ENCODE assay signal across 22 mouse cellular contexts in genomic region chr17:78444826-78445225, GRCm38 (mm10). TPM values are rescaled to one million over a fixed set of nuclear protein-coding genes. Genes with fewer than 3 reads are reported as not detected.
DNase-seq lines count a peak whose midpoint lies in the region; ATAC-seq and TF ChIP-seq lines count a peak whose summit lies in the region.
"Had no signal": no experiment of that assay in that cellular context is flagged by ENCODE, and none has a peak within 500 bp of the region (broad histone marks: within the 10 kb centered on the region; RNA-seq: fewer than 3 reads in every experiment).

No protein-coding gene starts in this region.

- POLR2A ChIA-PET in Patski (lab: Charles Lee) = no interaction called here

- CTCF ChIA-PET in Patski (lab: Charles Lee) = interaction anchor here (0.8 kb wide), 1 partner anchor 10 kb away, joined by 3 read pairs; no protein-coding TSS in a partner anchor

- ATAC-seq in embryonic facial prominence, embryonic 11.5 days (replicated peaks; ENCODE audit: insufficient number of reproducible peaks, low FRiP score, low TSS enrichment, low read depth) = no peak
- ATAC-seq in Patski = peak; percentile 94
- ATAC-seq in cerebellum, adult (ENCODE audit: insufficient number of reproducible peaks, low FRiP score, low TSS enrichment) = no peak
- no peak for ATAC-seq in heart, embryonic 11.5 days (replicated peaks; ENCODE audit: insufficient number of reproducible peaks, low FRiP score, low TSS enrichment)
- ATAC-seq: forebrain, embryonic 13.5 days; hindbrain, embryonic 16.5 days had no signal

- H3K4me2 ChIP-seq in embryonic facial prominence, embryonic 11.5 days (ENCODE audit: low read depth, low read length) = no peak overlapping the region
- H3K4me2 ChIP-seq in heart, embryonic 11.5 days = no peak overlapping the region
- H3K4me2 ChIP-seq: forebrain, embryonic 13.5 days; heart, embryonic 13.5 days; limb, embryonic 15.5 days; stomach, embryonic 15.5 days had no signal

- no peak overlapping the region for H3K4me3 ChIP-seq in embryonic facial prominence, embryonic 11.5 days (ENCODE audit: low read depth, low read length)
- H3K4me3 ChIP-seq in embryonic facial prominence, embryonic 10.5 days = no peak overlapping the region
- H3K4me3 ChIP-seq in heart, embryonic 11.5 days (ENCODE audit: low read depth, low read length) = no peak overlapping the region
- H3K4me3 ChIP-seq: erythroblast, embryonic 14.5 days; forebrain, embryonic 13.5 days; heart, embryonic 13.5 days; layer of hippocampus, adult 2 months; limb, embryonic 15.5 days; stomach, embryonic 15.5 days had no signal

- H3K9ac ChIP-seq in embryonic facial prominence, embryonic 11.5 days (replicated peaks; ENCODE audit: low read length) = no peak overlapping the region
- no peak overlapping the region for H3K9ac ChIP-seq in heart, embryonic 11.5 days (ENCODE audit: low read depth, low read length)
- H3K9ac ChIP-seq: forebrain, embryonic 13.5 days; heart, embryonic 13.5 days; limb, embryonic 15.5 days; stomach, embryonic 15.5 days had no signal

- H3K27me3 ChIP-seq in embryonic facial prominence, embryonic 11.5 days (ENCODE audit: control insufficient read depth, insufficient read depth, low read length) = no peaks in the 10 kb centered on the region
- H3K27me3 ChIP-seq in embryonic facial prominence, embryonic 10.5 days (replicated peaks; ENCODE audit: low read depth, poor library complexity, severe bottlenecking) = no peaks in the 10 kb centered on the region
- H3K27me3 ChIP-seq in Patski = no peaks in the 10 kb centered on the region
- H3K27me3 ChIP-seq in heart, embryonic 11.5 days (ENCODE audit: control insufficient read depth, insufficient read depth, low read length) = no peaks in the 10 kb centered on the region
- H3K27me3 ChIP-seq: forebrain, embryonic 13.5 days; heart, embryonic 13.5 days; limb, embryonic 15.5 days; stomach, embryonic 15.5 days had no signal

- no peak for TF ChIP-seq CTCF in Patski (IDR thresholded peaks at IDR 0.05)

- WGBS in embryonic facial prominence, embryonic 11.5 days = 71% methylated on average over 7 of the region's 7 CpGs
- WGBS in embryonic facial prominence, embryonic 10.5 days = 87% methylated on average over 7 of the region's 7 CpGs
- WGBS in heart, embryonic 11.5 days (ENCODE audit: insufficient replicate concordance) = 72% methylated on average over 7 of the region's 7 CpGs

- DNase-seq in embryonic facial prominence, embryonic 11.5 days (ENCODE audit: low spot score) = peak; percentile 4
- no peak for DNase-seq in embryonic facial prominence, embryonic 10.5 days (ENCODE audit: low spot score)
- DNase-seq in kidney, postnatal 14 days = peak; percentile 33
- no peak for DNase-seq in kidney, adult 18-20 months
- DNase-seq in 3134 (ENCODE audit: extremely low read depth, insufficient read length, low spot score) (peak; percentile 72), Patski (ENCODE audit: low read depth, low spot score) (peak; percentile 53)
- DNase-seq: B cell, adult 2 months; cerebellum, adult 2 months; cerebellum, postnatal 36 days; gastrocnemius, postnatal 10 days; heart, postnatal 36 days; right cerebral cortex, postnatal 14 days; thymus, adult 18-20 months had no signal

- in situ Hi-C loops in Patski (cut with MboI; ENCODE audit: low pct_unique_long_range_greater_than_20kb) = no loop called here

- H3K9me3 ChIP-seq in embryonic facial prominence, embryonic 11.5 days (replicated peaks; ENCODE audit: control insufficient read depth, low read length) = no peaks in the 10 kb centered on the region
- no peaks in the 10 kb centered on the region for H3K9me3 ChIP-seq in embryonic facial prominence, embryonic 10.5 days
- H3K9me3 ChIP-seq in heart, embryonic 11.5 days (replicated peaks; ENCODE audit: control insufficient read depth, low read length) = no peaks in the 10 kb centered on the region
- H3K9me3 ChIP-seq: forebrain, embryonic 13.5 days; heart, embryonic 13.5 days; limb, embryonic 15.5 days; stomach, embryonic 15.5 days had no signal

- no peak overlapping the region for H3K27ac ChIP-seq in embryonic facial prominence, embryonic 11.5 days (replicated peaks; ENCODE audit: low read depth, low read length)
- no peak overlapping the region for H3K27ac ChIP-seq in embryonic facial prominence, embryonic 10.5 days (replicated peaks)
- H3K27ac ChIP-seq in heart, embryonic 11.5 days (ENCODE audit: low read depth, low read length) = no peak overlapping the region
- H3K27ac ChIP-seq: forebrain, embryonic 13.5 days; heart, embryonic 13.5 days; layer of hippocampus, adult 2 months; limb, embryonic 15.5 days; stomach, embryonic 15.5 days had no signal

- no peaks in the 10 kb centered on the region for H3K4me1 ChIP-seq in embryonic facial prominence, embryonic 11.5 days (ENCODE audit: control insufficient read depth, insufficient read depth, low read length)
- peaks cover 6% of the 10 kb centered on the region for H3K4me1 ChIP-seq in embryonic facial prominence, embryonic 10.5 days
- H3K4me1 ChIP-seq in heart, embryonic 11.5 days (ENCODE audit: control insufficient read depth, insufficient read depth, low read length) = no peaks in the 10 kb centered on the region
- H3K4me1 ChIP-seq: forebrain, embryonic 13.5 days; heart, embryonic 13.5 days; limb, embryonic 15.5 days; stomach, embryonic 15.5 days had no signal

- H3K36me3 ChIP-seq in embryonic facial prominence, embryonic 11.5 days (replicated peaks; ENCODE audit: control insufficient read depth, insufficient read depth, low read depth, low read length) = no peaks in the 10 kb centered on the region
- H3K36me3 ChIP-seq in embryonic facial prominence, embryonic 10.5 days (replicated peaks) = no peaks in the 10 kb centered on the region
- no peaks in the 10 kb centered on the region for H3K36me3 ChIP-seq in heart, embryonic 11.5 days (ENCODE audit: control insufficient read depth, insufficient read depth, low read length)
- H3K36me3 ChIP-seq: heart, embryonic 13.5 days; limb, embryonic 15.5 days; stomach, embryonic 15.5 days had no signal

RNA-seq across cellular contexts. Expression of gene Fez2, which starts 26.9 kb away (rescaled TPM):
- polyA plus RNA-seq in embryonic facial prominence, embryonic 11.5 days (2014; fragmentation: Nextera tagmentation; extraction: Ambion mirVana) = 46.0 and 46.1 TPM in 2 replicates
- 34.8 and 36.6 TPM in 2 replicates for polyA plus RNA-seq in embryonic facial prominence, embryonic 10.5 days (2016; fragmentation: Nextera tagmentation; extraction: Ambion mirVana)
- 86.4 TPM for polyA plus RNA-seq in Patski (2021)
- polyA plus RNA-seq in heart, embryonic 11.5 days (2014; fragmentation: Nextera tagmentation; extraction: Ambion mirVana) = 43.5 and 55.5 TPM in 2 replicates

Comparison
In these comparisons a context has a peak if more than half of its experiments do, and no peak if none do; other contexts are left out.
1. DNase-seq: peak in embryonic facial prominence, embryonic 11.5 days (single experiment), kidney, postnatal 14 days (single experiment), 3134 (single experiment) and Patski (single experiment); none in embryonic facial prominence, embryonic 10.5 days (single experiment) and kidney, adult 18-20 months (single experiment).